Mouse (Mus musculus) cerebellum, postnatal 14 days (tissue): ENCODE results near the gene Catspere2.
"Not testable (repeated sequence)": the region's sequence is repeated elsewhere in the genome, so short reads cannot be mapped to it uniquely, and the experiment has no call there.

Experiments used
- DNase-seq, 2 experiments: peaks; one replicate each; pipeline ENCODE4 v3.0.0; 2021; ENCODE audit warnings: mixed read lengths in 2 of 2

Gene Catspere2

GRCm38 (mm10) chr1:177983024-177983450 is at the start of gene Catspere2:
Catspere2 (plus strand) TSS chr1:177983423.
- peak; percentile 96 to 98 for DNase-seq

DNA sequence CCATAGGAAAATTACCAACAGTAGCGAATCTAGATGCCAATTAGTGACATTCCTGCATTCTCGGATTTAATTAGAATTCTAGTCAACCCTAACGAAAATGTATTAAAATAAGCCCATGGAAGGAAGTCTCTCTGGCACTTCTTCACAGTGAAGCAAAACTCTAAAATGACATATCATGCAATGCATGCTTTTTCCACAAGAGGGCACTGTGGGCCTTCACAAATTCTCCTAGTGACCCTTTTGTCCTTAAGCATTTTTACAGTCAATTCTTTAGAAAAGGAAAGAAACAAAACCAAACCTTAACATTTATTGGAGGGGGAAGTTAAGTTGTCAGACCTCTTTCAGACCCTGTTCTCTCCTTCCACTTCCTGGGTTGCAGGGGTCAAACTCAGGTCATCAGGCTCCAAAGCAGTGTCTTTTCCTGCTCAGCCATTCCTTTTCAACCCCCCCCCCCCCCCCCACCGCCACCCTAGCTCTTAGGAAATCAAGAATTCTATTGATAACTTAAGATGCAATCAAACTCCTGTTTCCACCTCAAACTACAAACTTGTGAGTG is 42.7 kb upstream of the Catspere2 start:
- DNase-seq = peak in 1 of 2 experiments; percentile 7

DNA sequence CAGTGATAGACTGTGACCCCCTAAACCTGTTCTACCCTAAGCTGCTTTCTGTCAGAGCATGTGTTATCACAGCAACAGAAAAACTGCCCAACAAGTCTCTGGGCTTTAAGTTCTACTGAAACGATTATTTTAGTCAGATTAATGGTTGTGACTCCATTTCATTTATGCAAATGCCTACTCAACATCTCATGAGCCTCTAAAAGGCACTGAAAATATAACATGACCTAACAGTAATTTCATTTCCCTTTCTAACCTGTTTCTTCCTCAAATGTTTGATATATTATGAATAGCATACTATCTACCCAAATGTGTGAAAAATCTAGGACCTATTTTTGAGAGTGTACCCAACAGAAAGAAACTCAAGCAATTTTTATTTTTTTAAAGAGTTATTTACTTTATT is 1.9 kb upstream of the Catspere2 start:
- DNase-seq = no peak

DNA sequence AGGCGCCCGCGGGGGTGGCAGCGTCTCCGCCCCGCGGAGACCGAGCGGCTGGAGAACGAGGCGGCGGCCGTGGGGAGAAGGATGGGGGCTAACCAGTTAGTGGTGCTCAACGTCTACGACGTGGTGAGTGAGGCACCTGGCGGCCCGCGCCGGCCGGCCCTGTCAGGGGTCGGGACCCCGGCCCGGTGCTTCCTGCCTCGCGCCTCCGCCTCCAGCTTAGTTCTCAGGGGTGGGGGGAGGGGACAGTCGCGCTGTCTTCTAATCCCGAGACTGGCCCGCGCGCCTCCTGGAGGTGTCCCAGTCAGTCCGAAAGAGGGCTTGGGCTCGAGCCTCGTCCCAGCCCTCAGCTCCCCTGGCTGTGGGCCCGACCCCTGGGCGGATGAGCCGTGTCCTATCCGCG is 359 bp downstream of the Catspere2 start:
- DNase-seq = peak in 1 of 2 experiments; percentile 47

GRCm38 (mm10) chr1:177984206-177984605 is 983 bp downstream of the Catspere2 start:
- DNase-seq = peak; percentile 35 to 36

DNA sequence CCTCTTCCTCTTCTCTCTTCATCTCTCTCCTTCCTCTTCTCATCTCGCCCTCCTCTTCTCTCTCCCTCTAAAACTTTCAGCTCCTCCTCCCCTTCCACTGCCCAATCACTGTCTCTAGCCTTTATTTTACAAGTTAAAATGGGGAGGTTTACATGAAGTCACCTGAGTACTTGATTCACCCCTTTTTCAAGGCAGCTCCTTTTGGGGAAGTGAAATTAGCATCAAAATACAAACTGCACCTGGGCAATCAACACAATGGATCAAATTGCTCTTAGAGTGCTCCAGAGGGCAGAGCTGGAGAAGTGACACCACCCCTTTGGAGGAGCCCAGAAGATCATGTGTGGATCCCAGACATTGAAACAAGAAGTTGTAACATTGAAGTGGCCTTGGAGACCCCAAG is 4.3 kb downstream of the Catspere2 start:
- not testable (repeated sequence) for DNase-seq

- peak; percentile 1 to 15 for DNase-seq
Observed at GRCm38 (mm10) chr1:178072798-178073197, 89.6 kb downstream of the Catspere2 start.

GRCm38 (mm10) chr1:178097865-178098264 is 114.6 kb downstream of the Catspere2 start:
- not testable (repeated sequence) for DNase-seq

- not testable (repeated sequence) for DNase-seq
Observed at GRCm38 (mm10) chr1:178108514-178108913, 125.3 kb downstream of the Catspere2 start.

DNA sequence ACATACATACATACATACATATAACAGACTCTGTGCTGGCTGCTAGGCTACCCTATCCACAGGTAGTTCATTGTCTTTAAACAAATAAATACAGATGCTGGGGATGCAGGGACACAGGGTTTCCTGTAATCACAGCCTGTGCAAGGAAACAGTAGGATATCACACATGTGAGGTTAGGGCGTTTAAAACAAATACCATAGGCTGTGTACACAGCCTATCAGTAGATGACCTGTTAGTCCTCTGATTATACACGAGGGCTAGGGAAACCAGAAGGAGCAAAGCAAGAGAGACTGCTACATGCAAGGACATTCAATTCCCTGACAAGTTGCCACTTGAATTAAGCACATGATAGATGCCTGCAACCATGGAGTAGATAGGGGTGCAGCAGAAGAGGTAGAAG is 139.0 kb downstream of the Catspere2 start:
- not testable (repeated sequence) for DNase-seq

DNA sequence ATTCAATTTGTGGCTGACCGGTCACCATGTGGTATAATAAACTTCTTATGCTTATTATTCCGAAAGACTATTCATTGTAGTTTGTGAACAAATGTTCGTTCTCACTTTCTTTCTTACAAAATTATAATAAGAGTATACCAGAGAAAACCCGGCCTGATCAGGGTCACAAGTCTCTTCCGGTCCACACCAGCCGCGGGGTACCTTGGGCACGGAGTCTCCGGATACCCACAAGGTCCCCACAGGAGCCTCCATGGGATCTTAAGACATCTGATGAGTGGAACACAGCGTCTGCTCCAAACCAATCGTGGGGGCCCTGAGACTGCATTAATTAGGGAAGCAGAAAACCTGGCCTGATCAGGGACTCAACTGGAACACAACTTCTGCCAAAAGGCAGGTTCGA is 151.1 kb downstream of the Catspere2 start:
- no peak for DNase-seq

GRCm38 (mm10) chr1:178146513-178146912 is 163.3 kb downstream of the Catspere2 start:
- DNase-seq = peak in 1 of 2 experiments; percentile 49

- DNase-seq = peak in 1 of 2 experiments; percentile 9
Observed at GRCm38 (mm10) chr1:178146915-178147314, 163.7 kb downstream of the Catspere2 start.

DNA sequence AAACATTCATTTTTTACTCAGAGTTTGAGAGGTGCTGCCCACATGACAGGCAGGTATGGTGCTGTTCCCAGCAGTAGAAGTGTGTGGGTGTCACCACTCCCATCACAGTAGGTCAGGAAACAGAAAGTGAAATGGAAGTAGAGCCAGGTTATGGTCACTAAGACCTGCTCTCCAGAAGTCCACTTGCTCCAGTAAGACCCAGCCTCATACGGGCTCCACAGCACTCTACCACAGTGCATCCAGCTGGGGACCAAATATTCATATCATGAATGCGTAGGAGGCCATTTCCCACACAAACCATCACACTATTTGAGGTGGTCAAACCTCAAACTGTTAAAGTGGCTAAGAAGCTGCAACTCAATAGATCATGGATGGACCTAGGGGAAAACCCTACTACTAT is 199.0 kb downstream of the Catspere2 start:
- no peak for DNase-seq

GRCm38 (mm10) chr1:178185591-178185990 is 202.4 kb downstream of the Catspere2 start:
- no peak for DNase-seq

DNA sequence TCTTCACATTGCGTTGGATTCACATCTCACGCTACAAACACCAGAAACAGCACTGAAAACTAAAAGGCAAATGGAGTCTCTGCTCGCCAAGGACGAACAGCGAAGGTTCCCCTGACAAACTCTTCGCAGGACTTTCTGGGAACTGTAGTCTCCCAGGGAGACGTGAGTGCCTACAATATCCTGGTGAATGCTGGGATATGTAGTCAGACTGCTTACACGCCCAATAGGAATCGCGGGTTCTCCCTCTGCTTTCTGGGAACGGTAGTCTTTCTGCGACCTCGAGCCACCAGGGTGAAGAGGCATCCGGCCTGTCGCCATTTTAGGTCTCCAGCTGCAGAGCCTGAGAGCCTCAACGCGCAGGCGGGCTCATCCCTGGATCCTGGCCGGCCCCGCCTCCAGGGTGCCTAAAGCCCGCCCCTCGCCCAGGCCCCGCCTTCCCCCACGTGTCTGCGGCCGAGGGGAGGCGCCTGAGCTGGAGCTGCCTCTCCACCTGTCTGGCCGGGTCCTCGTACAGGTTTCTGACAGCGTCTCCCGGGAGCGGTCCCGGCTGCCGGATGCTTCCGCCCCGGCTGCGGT is 204.1 kb downstream of the Catspere2 start, which contains the start of gene Desi2:
TSS of gene Desi2 (plus strand) at position 202 of the 576 bp plus-strand sequence.
- DNase-seq = peak; percentile 91 to 93

- DNase-seq = not testable (repeated sequence)
Observed at GRCm38 (mm10) chr1:178187810-178188209, 204.6 kb downstream of the Catspere2 start.

GRCm38 (mm10) chr1:178188386-178188785 is 205.2 kb downstream of the Catspere2 start:
- peak; percentile 55 to 57 for DNase-seq

DNA sequence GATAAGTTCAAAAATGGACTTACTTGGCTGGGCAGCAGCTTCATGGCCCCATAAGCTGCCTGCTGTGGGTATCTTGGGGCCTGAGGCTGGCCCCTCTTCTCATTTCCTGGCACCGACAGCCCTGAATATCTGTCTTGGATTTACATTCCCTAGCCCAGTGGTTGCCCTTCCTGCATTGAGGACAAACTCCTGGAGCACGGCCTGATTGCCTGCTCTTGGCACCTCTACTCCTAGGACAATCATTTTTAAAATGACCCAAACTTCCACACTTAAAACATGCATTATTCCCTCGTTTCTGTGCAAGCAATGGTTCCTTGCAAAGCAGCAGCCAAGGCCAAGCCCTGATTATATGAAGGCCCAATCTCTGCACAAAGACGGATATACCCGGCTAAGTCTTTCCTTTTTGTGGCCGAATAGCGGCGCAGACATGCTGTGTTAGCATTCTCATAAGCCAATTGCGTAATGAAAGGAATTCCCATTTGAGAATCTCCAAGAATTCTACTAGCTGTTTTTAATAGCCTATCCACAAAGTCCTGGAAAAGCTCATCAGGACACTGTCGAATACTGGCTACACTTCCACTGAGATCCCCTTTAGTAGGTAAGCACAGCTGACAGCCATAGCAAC is 222.6 kb downstream of the Catspere2 start:
- no peak for DNase-seq

DNA sequence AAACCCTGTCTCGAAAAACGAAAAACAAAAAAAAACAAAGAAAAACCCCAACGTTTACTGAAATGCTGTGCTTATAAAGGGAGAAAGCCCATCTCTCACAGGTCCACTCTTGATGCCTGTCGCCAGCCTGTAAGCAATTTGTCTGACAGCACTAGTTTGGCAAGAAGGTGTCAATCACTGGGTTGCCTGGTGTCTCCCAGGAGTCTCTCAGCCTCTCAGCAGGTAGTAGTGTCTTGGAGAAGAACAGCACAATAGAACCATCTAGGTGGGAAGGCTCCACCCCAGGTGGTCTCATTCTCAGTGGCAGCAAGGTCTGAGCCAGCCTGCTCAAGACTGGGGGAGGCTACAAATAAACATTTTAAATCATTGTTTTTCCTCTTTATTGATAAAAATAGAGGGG is 224.6 kb downstream of the Catspere2 start:
- not testable (repeated sequence) for DNase-seq

GRCm38 (mm10) chr1:178209966-178210365 is 226.7 kb downstream of the Catspere2 start:
- no peak for DNase-seq

DNA sequence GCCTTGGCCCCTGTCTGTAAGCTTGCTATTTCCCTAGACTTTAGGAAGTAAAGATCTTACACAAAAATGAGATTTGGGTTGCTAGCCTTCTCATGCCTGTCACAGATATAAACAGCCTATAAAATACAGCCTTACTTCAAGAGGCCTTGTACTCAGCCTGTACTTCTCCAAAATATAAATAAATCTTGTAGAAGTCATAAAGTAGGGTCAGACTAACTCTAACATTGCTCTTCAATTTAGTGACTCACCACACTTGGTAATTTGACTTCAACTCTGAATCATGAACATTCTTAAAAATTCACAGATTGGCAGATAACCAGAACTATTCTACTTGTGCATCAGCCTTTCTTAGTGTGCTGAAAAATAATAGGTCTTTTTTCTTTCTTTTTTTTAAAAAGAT is 233.9 kb downstream of the Catspere2 start:
- no peak for DNase-seq

GRCm38 (mm10) chr1:178218305-178218704 is 235.1 kb downstream of the Catspere2 start:
- no peak for DNase-seq
